Mouse (Mus musculus) stomach, postnatal 0 days (tissue): ENCODE results near the gene Mau2.
A peak's percentile ranks its signal among the peaks of the same experiment; 100 is the strongest.

Experiments used
- CTCF ChIP-seq: IDR thresholded peaks from 2 replicates; pipeline ENCODE4 v1.5.1; 2016; ENCODE audit warnings: antibody characterized with exemption, low read depth, mild to moderate bottlenecking, moderate library complexity
- EP300 ChIP-seq: optimal IDR thresholded peaks from 2 replicates; pipeline ENCODE3; 2016; ENCODE audit warnings: antibody characterized with exemption

DNA sequence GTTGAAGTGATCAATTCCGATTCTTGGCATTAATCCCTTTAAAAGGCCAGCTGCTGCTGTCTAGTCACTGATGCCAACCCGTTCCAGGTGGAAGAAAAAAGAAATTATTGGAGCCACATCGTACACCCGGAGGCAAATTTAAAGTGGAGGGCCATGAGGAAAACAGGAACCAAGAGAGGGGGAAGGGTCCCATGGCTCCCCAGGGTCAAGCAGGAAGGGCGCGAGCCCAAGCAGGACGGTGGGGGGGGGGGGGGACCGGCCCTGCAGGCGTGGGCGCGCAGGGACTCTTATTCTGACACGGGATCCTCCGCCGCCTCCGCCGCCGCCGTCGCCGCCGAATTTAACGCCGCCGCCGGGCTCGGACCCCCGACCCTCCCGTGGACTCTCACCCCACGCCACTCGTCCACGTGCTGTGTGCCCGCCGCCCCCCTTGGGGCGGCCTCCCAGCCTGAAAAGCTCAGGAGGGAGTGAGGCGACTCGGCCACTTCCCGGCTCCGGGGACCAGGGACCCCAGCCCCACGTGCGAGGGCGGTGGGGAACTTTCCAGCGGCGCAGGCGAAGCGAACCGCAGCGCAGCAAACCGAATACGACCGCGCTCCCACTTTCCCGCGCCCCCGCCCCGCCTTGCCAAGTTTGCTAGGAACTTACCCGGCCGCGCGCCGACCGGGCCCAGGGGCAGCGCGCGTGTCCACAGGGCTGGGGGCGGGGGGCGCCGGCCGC lies 68.9 kb downstream of the Mau2 start:
- peak; percentile 61 for TF ChIP-seq EP300
- no peak for TF ChIP-seq CTCF
